Mouse (Mus musculus) hindbrain, postnatal 0 days (tissue): ENCODE measurements around the gene Olfr48. TPM values are rescaled to one million over a fixed set of nuclear protein-coding genes. Genes with fewer than 3 reads are reported as not detected.

ENCODE experiments used
- ATAC-seq: fragments of 200-750 bp; cut with Nextera tagmentation; 2 replicates; pipeline ENCODE4 v1.8.0; 2017; ENCODE audit warnings: mild to moderate bottlenecking, moderate TSS enrichment, moderate library complexity
- DNase-seq: peaks from one replicate; pipeline ENCODE4 v3.0.0-alpha.2; 2015; ENCODE audit warnings: low spot score
- H3K27ac ChIP-seq: fragments of 300-500 bp; sonication (generic); 2 replicates; pipeline ENCODE4 v1.5.1; 2014; ENCODE audit warnings: mild to moderate bottlenecking
- H3K27me3 ChIP-seq: fragments of 300-500 bp; sonication (generic); 2 replicates; pipeline ENCODE4 v1.6.1; 2014; ENCODE audit warnings: low read length, mixed read lengths; ENCODE audit not compliant: insufficient read depth
- H3K36me3 ChIP-seq: fragments of 300-500 bp; sonication (generic); 2 replicates; pipeline ENCODE4 v1.6.1; 2014; ENCODE audit warnings: low read length, mixed read lengths; ENCODE audit not compliant: insufficient read depth
- H3K4me1 ChIP-seq: fragments of 300-500 bp; sonication (generic); 2 replicates; pipeline ENCODE4 v1.6.1; 2014; ENCODE audit warnings: antibody characterized with exemption, low read length, mixed read lengths; ENCODE audit not compliant: insufficient read depth
- H3K4me2 ChIP-seq: fragments of 300-500 bp; sonication (generic); 2 replicates; pipeline ENCODE4 v1.6.1; 2014; ENCODE audit warnings: low read depth, mild to moderate bottlenecking, low read length, moderate library complexity, mixed read lengths
- H3K4me3 ChIP-seq: fragments of 300-500 bp; sonication (generic); 2 replicates; pipeline ENCODE4 v1.5.1; 2014; ENCODE audit warnings: low read length
- H3K9ac ChIP-seq: fragments of 300-500 bp; sonication (generic); replicated peaks from 2 replicates; pipeline ENCODE4 v1.6.1; 2014; ENCODE audit warnings: mild to moderate bottlenecking, low read length, moderate library complexity, mixed read lengths
- H3K9me3 ChIP-seq: fragments of 300-500 bp; sonication (generic); 2 replicates; pipeline ENCODE4 v1.6.1; 2016; ENCODE audit warnings: low read length, mixed read lengths
- CTCF ChIP-seq: IDR thresholded peaks from 2 replicates; pipeline ENCODE4 v1.5.1; 2016; ENCODE audit warnings: antibody characterized with exemption, control low read depth, low read depth
- WGBS: fragments of 180-500 bp; shearing (Covaris S2); extraction: QIAGEN DNeasy Blood & Tissue Kit; methylation state at CpG from one replicate; pipeline ENCODE4 v1.1.7; 2014; 5-methylcytosine and 5-hydroxymethylcytosine counted together
- polyA plus RNA-seq: library from polyadenylated mRNA; unstranded; fragments of >200 nt; fragmentation: Nextera tagmentation; extraction: Ambion mirVana; gene quantifications from 2 replicates; pipeline ENCODE4 v1.2.1, GENCODE M21; 2015
- total RNA-seq: library from RNA; depleted of rRNA; stranded (reverse); fragments of >200 nt; gene quantifications from 2 replicates; pipeline ENCODE4 v1.2.3, GENCODE M21; 2014; rRNA removed

Gene Olfr48
- total RNA-seq (0.37 TPM in 1 of 2 replicates, not detected in the other), polyA plus RNA-seq (0.15 and 0.30 TPM in 2 replicates)

GRCm38 (mm10) chr2:89848105-89848504, at the start of gene Olfr48:
Olfr48 (minus strand) TSS chr2:89848205.
- Histone ChIP-seq H3K4me1 (no peaks in the 10 kb centered on the region), H3K27ac (no peak within 1 kb of the TSS), H3K4me2 (no peak within 1 kb of the TSS), H3K9me3 (no peaks in the 10 kb centered on the region), H3K4me3 (no peak within 1 kb of the TSS), H3K36me3 (no peaks in the 10 kb centered on the region), H3K9ac (no peak within 1 kb of the TSS), H3K27me3 (no peaks in the 10 kb centered on the region)
- WGBS, result 89% methylated on average over 5 of the region's 5 CpGs
- TF ChIP-seq CTCF, result no peak
- ATAC-seq, result no peak
- no peak for DNase-seq

GRCm38 (mm10) chr2:89878137-89878536, 30.1 kb upstream of the Olfr48 start, which contains the start of gene Olfr1257:
Olfr1257 (plus strand) TSS chr2:89878437.
- WGBS, result 86% methylated on average over 1 of the region's 1 CpGs
- no peaks in the 10 kb centered on the region for H3K9me3 ChIP-seq
- no peak for ATAC-seq
- DNase-seq, result no peak
- no peaks in the 10 kb centered on the region for H3K36me3 ChIP-seq
- no peak within 1 kb of the TSS for H3K27ac ChIP-seq
- no peaks in the 10 kb centered on the region for H3K4me1 ChIP-seq
- no peak within 1 kb of the TSS for H3K9ac ChIP-seq
- no peak for TF ChIP-seq CTCF
- no peak within 1 kb of the TSS for H3K4me2 ChIP-seq
- no peak within 1 kb of the TSS for H3K4me3 ChIP-seq
- no peaks in the 10 kb centered on the region for H3K27me3 ChIP-seq

GRCm38 (mm10) chr2:89849230-89849629, 1.2 kb upstream of the Olfr48 start:
- Histone ChIP-seq H3K9me3 (no peaks in the 10 kb centered on the region), H3K4me1 (no peaks in the 10 kb centered on the region), H3K27ac (no peak overlapping the region), H3K9ac (no peak overlapping the region), H3K36me3 (no peaks in the 10 kb centered on the region), H3K27me3 (no peaks in the 10 kb centered on the region), H3K4me2 (no peak overlapping the region), H3K4me3 (no peak overlapping the region)
- TF ChIP-seq CTCF, result no peak
- 87% methylated on average over 1 of the region's 1 CpGs for WGBS
- DNase-seq, result no peak
- no peak for ATAC-seq

- Histone ChIP-seq H3K27ac (no peak within 1 kb of the TSS), H3K9me3 (no peaks in the 10 kb centered on the region), H3K9ac (no peak within 1 kb of the TSS), H3K4me1 (no peaks in the 10 kb centered on the region), H3K4me3 (no peak within 1 kb of the TSS), H3K36me3 (no peaks in the 10 kb centered on the region), H3K4me2 (no peak within 1 kb of the TSS), H3K27me3 (no peaks in the 10 kb centered on the region)
- ATAC-seq, result no peak
- WGBS, result 57% methylated on average over 2 of the region's 2 CpGs
- TF ChIP-seq CTCF, result no peak
- DNase-seq, result no peak
These were observed 6.5 kb downstream of the Olfr48 start, which contains the start of gene Olfr1256 for GRCm38 (mm10) chr2:89841455-89841854. Olfr1256 (minus strand) TSS chr2:89841555.

- Histone ChIP-seq H3K36me3 (no peaks in the 10 kb centered on the region), H3K9me3 (no peaks in the 10 kb centered on the region), H3K4me2 (no peak overlapping the region), H3K4me1 (no peaks in the 10 kb centered on the region), H3K27me3 (no peaks in the 10 kb centered on the region), H3K4me3 (no peak overlapping the region), H3K27ac (no peak overlapping the region), H3K9ac (no peak overlapping the region)
- WGBS, result 87% methylated on average over 1 of the region's 1 CpGs
- no peak for TF ChIP-seq CTCF
- no peak for ATAC-seq
- no peak for DNase-seq
These were observed 27.8 kb downstream of the Olfr48 start for GRCm38 (mm10) chr2:89820216-89820615.

- WGBS, result 87% methylated on average over 3 of the region's 3 CpGs
- no peaks in the 10 kb centered on the region for H3K36me3 ChIP-seq
- H3K4me2 ChIP-seq, result no peak within 1 kb of the TSS
- no peaks in the 10 kb centered on the region for H3K4me1 ChIP-seq
- no peaks in the 10 kb centered on the region for H3K9me3 ChIP-seq
- no peak within 1 kb of the TSS for H3K27ac ChIP-seq
- DNase-seq, result no peak
- no peak within 1 kb of the TSS for H3K4me3 ChIP-seq
- no peaks in the 10 kb centered on the region for H3K27me3 ChIP-seq
- no peak for TF ChIP-seq CTCF
- H3K9ac ChIP-seq, result no peak within 1 kb of the TSS
- no peak for ATAC-seq
These were observed 36.3 kb downstream of the Olfr48 start, which contains the start of gene Olfr1255 for GRCm38 (mm10) chr2:89811751-89812150. Olfr1255 (plus strand) TSS chr2:89812051.

GRCm38 (mm10) chr2:89810751-89811150, 37.3 kb downstream of the Olfr48 start:
- DNase-seq (no peak), ATAC-seq (no peak)
- Histone ChIP-seq H3K4me2 (no peak overlapping the region), H3K27me3 (no peaks in the 10 kb centered on the region), H3K4me3 (no peak overlapping the region), H3K36me3 (no peaks in the 10 kb centered on the region), H3K9ac (no peak overlapping the region), H3K9me3 (no peaks in the 10 kb centered on the region), H3K4me1 (no peaks in the 10 kb centered on the region), H3K27ac (no peak overlapping the region)
- no peak for TF ChIP-seq CTCF
- 77% methylated on average over 2 of the region's 2 CpGs for WGBS
